Mouse (Mus musculus): ENCODE results near the gene Pink1. TPM values are rescaled to one million over a fixed set of nuclear protein-coding genes. Genes with fewer than 3 reads are reported as not detected.
A peak's percentile ranks its signal among the peaks of the same experiment; 100 is the strongest.

Gene Pink1
- 105 and 113 TPM in 2 replicates for polyA plus RNA-seq (2015; fragmentation: Nextera tagmentation; extraction: Ambion mirVana)

DNA sequence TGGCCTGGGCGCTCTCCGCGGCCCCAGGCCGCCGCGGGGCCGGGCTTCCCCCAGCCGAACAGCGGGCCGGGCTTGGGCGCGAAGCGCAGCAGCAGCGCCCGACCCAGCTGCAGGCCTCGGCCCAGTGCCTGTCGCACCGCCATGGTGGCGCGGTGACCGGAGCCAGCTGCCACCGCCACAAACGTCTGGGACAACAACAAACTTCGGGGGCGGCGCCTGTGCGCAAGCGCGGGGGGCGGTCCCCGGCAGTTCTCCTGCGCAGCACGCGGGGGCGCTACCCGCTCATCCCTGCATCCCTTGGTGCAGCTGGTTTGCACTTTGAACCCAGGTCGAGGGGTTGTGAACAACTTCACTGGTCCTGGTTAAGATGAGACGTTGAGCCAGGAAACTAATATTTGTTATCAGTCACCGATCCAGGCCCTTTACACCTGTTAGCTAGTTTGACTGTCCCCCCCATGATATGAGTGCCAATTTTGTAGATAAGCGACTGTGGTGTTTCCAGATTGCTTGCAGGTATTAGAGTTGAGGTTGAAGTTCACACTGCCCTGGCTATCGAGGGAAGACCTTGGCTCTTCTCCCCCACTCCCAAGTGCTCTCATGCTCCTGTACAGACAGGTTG is at the start of gene Pink1:
Gene Pink1 (minus strand): TSS at position 231 of the 619 bp plus-strand sequence.
- Histone ChIP-seq H3K27ac (peak within 1 kb of the TSS; percentile 92), H3K27me3 (replicated peaks) (no peaks in the 10 kb centered on the region), H3K4me3 (peak within 1 kb of the TSS; percentile 80), H3K36me3 (replicated peaks) (no peaks in the 10 kb centered on the region), H3K4me1 (peaks cover 38% of the 10 kb centered on the region), H3K4me2 (peak within 1 kb of the TSS; percentile 56), H3K9me3 (no peaks in the 10 kb centered on the region), H3K9ac (peak within 1 kb of the TSS; percentile 77)
- ATAC-seq (replicated peaks) = peak; percentile 70
- WGBS = 3% methylated on average over 41 of the region's 41 CpGs

DNA sequence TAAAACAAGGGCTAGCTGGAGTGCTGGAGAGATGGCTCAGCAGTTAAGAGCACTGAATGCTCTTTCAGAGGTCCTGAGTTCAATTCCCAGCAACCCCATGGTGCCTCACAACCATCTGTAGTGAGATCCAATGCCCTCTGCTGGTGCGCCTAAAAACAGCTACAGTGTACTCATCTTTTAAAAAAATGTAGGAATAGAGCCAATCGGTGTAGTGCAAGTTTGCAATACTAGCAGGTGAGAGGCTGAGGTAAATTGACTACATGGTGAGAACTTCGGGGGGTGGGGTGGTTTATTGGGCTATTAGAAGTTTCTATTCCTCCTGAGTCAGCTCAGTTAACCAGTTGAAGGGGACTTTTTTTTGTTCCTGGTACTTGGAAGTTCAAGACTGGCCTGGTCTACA is 49.0 kb upstream of the Pink1 start:
- no peak for ATAC-seq (replicated peaks)
- whole genome bisulfite sequencing = 85% methylated on average over 3 of the region's 3 CpGs
- Histone ChIP-seq H3K27ac (no peak overlapping the region), H3K4me1 (peaks cover 11% of the 10 kb centered on the region), H3K4me2 (no peak overlapping the region), H3K4me3 (no peak overlapping the region), H3K9ac (no peak overlapping the region), H3K9me3 (no peaks in the 10 kb centered on the region), H3K36me3 (replicated peaks) (no peaks in the 10 kb centered on the region), H3K27me3 (replicated peaks) (no peaks in the 10 kb centered on the region)

GRCm38 (mm10) chr4:138370996-138371516 is 44.9 kb upstream of the Pink1 start:
- no peak overlapping the region for H3K4me2 ChIP-seq
- no peak overlapping the region for H3K9ac ChIP-seq
- ATAC-seq (replicated peaks) = no peak
- WGBS = 86% methylated on average over 5 of the region's 5 CpGs
- H3K9me3 ChIP-seq = no peaks in the 10 kb centered on the region
- peaks cover 9% of the 10 kb centered on the region for H3K4me1 ChIP-seq
- peaks cover 15% of the 10 kb centered on the region; the same call in 1 of the 2 replicates for H3K27me3 ChIP-seq (replicated peaks)
- no peak overlapping the region for H3K4me3 ChIP-seq
- no peak overlapping the region for H3K27ac ChIP-seq
- H3K36me3 ChIP-seq (replicated peaks) = no peaks in the 10 kb centered on the region

DNA sequence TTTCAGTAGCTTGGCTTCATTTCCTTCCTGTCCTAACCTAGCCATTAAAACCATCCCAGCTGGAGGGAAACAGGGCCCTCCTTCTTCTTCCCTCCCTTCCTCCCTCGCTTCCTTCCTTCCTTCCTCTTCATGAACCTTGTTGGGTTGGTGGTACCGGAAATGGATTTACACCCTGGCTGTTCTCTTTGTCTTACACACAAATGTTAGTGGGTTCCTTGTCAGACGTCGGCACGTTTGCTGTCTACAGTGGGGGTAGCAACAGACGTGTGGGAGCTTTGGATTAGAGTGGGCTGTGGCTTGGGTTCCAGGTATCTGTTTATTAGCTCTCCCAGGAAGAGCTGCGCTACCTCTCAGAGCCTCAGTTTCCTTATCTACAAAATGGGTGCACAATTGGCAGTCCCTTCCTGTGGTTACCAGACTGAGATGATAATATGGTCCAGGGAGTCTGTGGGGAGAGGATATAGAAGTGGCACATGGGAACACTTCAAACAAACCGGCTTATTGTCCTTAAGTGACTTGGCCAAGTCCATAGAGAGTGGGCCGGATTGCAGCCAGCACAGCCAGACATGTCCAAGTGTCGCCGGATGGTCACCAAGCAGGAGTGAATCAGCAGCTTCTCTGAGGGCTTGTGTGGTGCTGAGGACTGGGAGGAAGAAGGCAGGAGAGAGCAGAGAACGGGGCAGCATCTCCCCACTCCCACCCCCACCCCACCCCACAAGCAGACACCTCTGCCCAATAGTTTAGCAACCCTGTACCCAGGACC is 42.6 kb upstream of the Pink1 start:
- no peaks in the 10 kb centered on the region for H3K36me3 ChIP-seq (replicated peaks)
- peaks cover 9% of the 10 kb centered on the region for H3K4me1 ChIP-seq
- H3K27me3 ChIP-seq (replicated peaks) = peaks cover 15% of the 10 kb centered on the region; the same call in 1 of the 2 replicates
- H3K4me3 ChIP-seq = no peak overlapping the region
- no peaks in the 10 kb centered on the region for H3K9me3 ChIP-seq
- 83% methylated on average over 12 of the region's 12 CpGs for WGBS
- no peak overlapping the region for H3K9ac ChIP-seq
- ATAC-seq (replicated peaks) = no peak
- H3K27ac ChIP-seq = no peak overlapping the region
- no peak overlapping the region; the same call in 1 of the 2 replicates for H3K4me2 ChIP-seq

GRCm38 (mm10) chr4:138367641-138368497 is 41.8 kb upstream of the Pink1 start, which contains the start of gene Cda:
Cda (minus strand) TSS chr4:138367992.
- ATAC-seq (replicated peaks) = peak; percentile 58
- Histone ChIP-seq H3K9ac (peak within 1 kb of the TSS; percentile 28; the same call in 1 of the 2 replicates), H3K4me3 (peak within 1 kb of the TSS; percentile 29), H3K4me1 (peaks cover 9% of the 10 kb centered on the region), H3K36me3 (replicated peaks) (no peaks in the 10 kb centered on the region), H3K27me3 (replicated peaks) (peaks cover 15% of the 10 kb centered on the region; the same call in 1 of the 2 replicates), H3K4me2 (peak within 1 kb of the TSS; percentile 55), H3K9me3 (no peaks in the 10 kb centered on the region), H3K27ac (no peak within 1 kb of the TSS)
- 11% methylated on average over 33 of the region's 34 CpGs for WGBS

- Histone ChIP-seq H3K9me3 (no peaks in the 10 kb centered on the region), H3K4me3 (no peak overlapping the region), H3K4me2 (no peak overlapping the region), H3K9ac (no peak overlapping the region), H3K36me3 (replicated peaks) (no peaks in the 10 kb centered on the region), H3K4me1 (peaks cover 13% of the 10 kb centered on the region), H3K27ac (no peak overlapping the region), H3K27me3 (replicated peaks) (peaks cover 15% of the 10 kb centered on the region; the same call in 1 of the 2 replicates)
- no peak for ATAC-seq (replicated peaks)
- 73% methylated on average over 2 of the region's 2 CpGs for WGBS
Measured at GRCm38 (mm10) chr4:138366561-138366960, 40.5 kb upstream of the Pink1 start.

DNA sequence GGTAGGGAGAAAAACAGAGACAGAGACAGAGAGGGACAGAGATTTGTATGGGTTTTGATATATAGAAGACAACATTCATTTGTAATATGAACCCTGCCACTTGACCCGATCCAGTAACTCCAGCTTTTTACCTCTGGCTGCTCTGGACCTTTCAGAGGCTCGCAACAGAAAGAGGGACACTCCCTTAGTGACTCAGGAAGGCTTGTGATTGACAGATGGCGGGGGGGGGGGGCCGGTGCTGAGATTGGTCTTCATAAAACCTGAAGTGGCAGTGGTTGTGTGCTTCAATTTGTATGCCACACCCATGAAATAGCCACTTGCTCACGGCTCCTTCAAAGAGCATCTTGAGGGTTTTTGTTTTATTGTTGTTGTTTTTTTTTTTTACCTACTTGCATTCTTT is 37.4 kb upstream of the Pink1 start:
- WGBS = 76% methylated on average over 5 of the region's 5 CpGs
- no peaks in the 10 kb centered on the region for H3K36me3 ChIP-seq (replicated peaks)
- H3K4me3 ChIP-seq = no peak overlapping the region
- H3K27ac ChIP-seq = no peak overlapping the region
- no peak overlapping the region for H3K4me2 ChIP-seq
- ATAC-seq (replicated peaks) = no peak
- H3K4me1 ChIP-seq = peaks cover 21% of the 10 kb centered on the region
- H3K9me3 ChIP-seq = no peaks in the 10 kb centered on the region
- H3K9ac ChIP-seq = no peak overlapping the region
- H3K27me3 ChIP-seq (replicated peaks) = peaks cover 13% of the 10 kb centered on the region; the same call in 1 of the 2 replicates

DNA sequence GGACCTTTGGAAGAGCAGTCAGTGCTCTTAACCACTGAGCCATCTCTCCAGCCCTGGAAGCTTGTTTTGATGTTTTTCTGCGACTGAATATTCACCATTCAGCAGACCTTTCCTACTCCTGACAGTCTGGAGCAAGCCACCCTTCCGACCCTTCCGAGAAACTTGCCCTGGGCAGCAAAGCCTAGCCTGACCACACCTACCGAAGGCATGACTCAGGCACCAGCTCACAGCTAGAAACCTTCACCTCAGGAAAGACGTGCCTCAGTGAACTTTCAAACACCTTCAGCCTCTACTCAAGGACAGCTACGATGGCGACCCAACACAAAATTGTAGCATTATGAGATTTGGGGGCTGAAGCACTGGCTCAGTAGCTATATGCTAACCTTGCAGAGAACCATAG is 36.8 kb upstream of the Pink1 start:
- Histone ChIP-seq H3K27ac (no peak overlapping the region), H3K4me2 (no peak overlapping the region), H3K36me3 (replicated peaks) (no peaks in the 10 kb centered on the region), H3K4me3 (no peak overlapping the region), H3K9ac (no peak overlapping the region), H3K4me1 (peaks cover 16% of the 10 kb centered on the region), H3K27me3 (replicated peaks) (peaks cover 8% of the 10 kb centered on the region; the same call in 1 of the 2 replicates), H3K9me3 (no peaks in the 10 kb centered on the region)
- ATAC-seq (replicated peaks) = no peak
- WGBS = 86% methylated on average over 7 of the region's 7 CpGs

GRCm38 (mm10) chr4:138361370-138361821 is 35.3 kb upstream of the Pink1 start:
- Histone ChIP-seq H3K4me3 (no peak overlapping the region), H3K36me3 (replicated peaks) (no peaks in the 10 kb centered on the region), H3K27me3 (replicated peaks) (0 out of 2 replicates have a peak, but pooled peaks cover under 1% of the 10 kb centered on the region), H3K4me1 (peaks cover 12% of the 10 kb centered on the region), H3K4me2 (peak overlapping the region; percentile 27), H3K9ac (no peak overlapping the region), H3K9me3 (no peaks in the 10 kb centered on the region), H3K27ac (peak overlapping the region; percentile 59)
- ATAC-seq (replicated peaks) = no peak
- WGBS = 4% methylated on average over 11 of the region's 11 CpGs

DNA sequence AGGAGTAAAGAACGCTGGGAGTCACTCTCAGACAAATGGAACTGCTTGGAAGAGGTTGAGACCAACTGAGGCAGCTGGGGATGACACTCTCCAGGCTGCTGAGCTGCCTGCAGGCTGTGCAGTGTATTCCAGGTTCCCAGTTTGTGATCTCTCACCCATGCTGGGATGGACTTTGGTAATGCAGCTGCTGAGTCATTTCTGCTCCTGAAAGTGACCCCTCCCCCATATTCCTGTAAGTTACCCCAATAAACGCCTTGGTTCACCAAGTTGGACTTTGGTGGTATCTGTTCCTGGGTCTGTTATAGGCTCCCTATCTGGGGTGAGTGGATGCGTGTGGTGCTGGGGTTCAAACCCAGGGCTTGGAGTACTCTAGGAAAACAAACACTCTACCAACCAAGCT is 32.1 kb upstream of the Pink1 start:
- WGBS = 68% methylated on average over 3 of the region's 3 CpGs
- ATAC-seq (replicated peaks) = no peak
- Histone ChIP-seq H3K9ac (no peak overlapping the region), H3K4me2 (no peak overlapping the region), H3K4me3 (no peak overlapping the region), H3K4me1 (peaks cover 12% of the 10 kb centered on the region), H3K27me3 (replicated peaks) (no peaks in the 10 kb centered on the region), H3K27ac (no peak overlapping the region), H3K36me3 (replicated peaks) (no peaks in the 10 kb centered on the region), H3K9me3 (no peaks in the 10 kb centered on the region)

- 93% methylated on average over 12 of the region's 12 CpGs for WGBS
- peaks cover 8% of the 10 kb centered on the region for H3K4me1 ChIP-seq
- H3K4me3 ChIP-seq = no peak overlapping the region
- no peak overlapping the region for H3K27ac ChIP-seq
- H3K9me3 ChIP-seq = no peaks in the 10 kb centered on the region
- no peak overlapping the region for H3K9ac ChIP-seq
- no peaks in the 10 kb centered on the region for H3K27me3 ChIP-seq (replicated peaks)
- ATAC-seq (replicated peaks) = no peak
- no peak overlapping the region for H3K4me2 ChIP-seq
- H3K36me3 ChIP-seq (replicated peaks) = no peaks in the 10 kb centered on the region
Measured at GRCm38 (mm10) chr4:138356551-138356950, 30.4 kb upstream of the Pink1 start.
